Comparison of ENCODE assay signal across 27 mouse cellular contexts in the genomic region with DNA sequence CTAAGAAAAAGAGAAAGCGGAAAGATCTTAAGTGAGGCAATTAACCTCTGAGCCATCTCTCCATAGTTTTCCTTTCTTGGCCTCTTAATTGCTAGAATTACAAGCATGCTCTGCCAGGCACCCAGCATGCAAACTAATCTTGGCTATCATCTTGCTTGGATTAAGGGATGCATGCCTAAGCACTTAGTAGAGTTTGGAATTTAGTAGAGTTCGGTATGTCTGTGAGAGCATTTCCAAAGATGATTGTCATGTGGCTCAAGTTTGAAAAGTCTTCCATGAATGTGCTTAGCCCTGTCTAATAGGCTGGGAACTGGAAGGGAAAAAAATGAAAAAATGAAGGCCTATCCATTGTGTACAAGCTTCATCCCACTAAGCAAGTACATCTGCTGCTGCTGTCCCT.
DNase-seq lines count a peak whose midpoint lies in the region; ATAC-seq and TF ChIP-seq lines count a peak whose summit lies in the region.
"Had no signal": no experiment of that assay in that cellular context is flagged by ENCODE, and none has a peak within 500 bp of the region (broad histone marks: within the 10 kb centered on the region; RNA-seq: fewer than 3 reads in every experiment).

No protein-coding gene starts in this region.

- no peaks in the 10 kb centered on the region for H3K4me1 ChIP-seq in forebrain, embryonic 14.5 days (ENCODE audit: control insufficient read depth, insufficient read depth, low read length)
- H3K4me1 ChIP-seq in forebrain, embryonic 12.5 days, result peaks cover 5% of the 10 kb centered on the region; the same call in 1 of the 2 replicates
- no peaks in the 10 kb centered on the region for H3K4me1 ChIP-seq in midbrain, postnatal 0 days (ENCODE audit: insufficient read depth, low read length)
- H3K4me1 ChIP-seq in midbrain, embryonic 15.5 days, result no peaks in the 10 kb centered on the region
- H3K4me1 ChIP-seq: liver, embryonic 15.5 days; stomach, embryonic 15.5 days had no signal

- no peak for TF ChIP-seq POLR2A in brain, embryonic 14.5 days (IDR thresholded peaks at IDR 0.05; ENCODE audit: borderline replicate concordance, extremely low read depth, insufficient read depth, insufficient read length, poor library complexity, severe bottlenecking)

- no peak overlapping the region for H3K4me2 ChIP-seq in forebrain, embryonic 14.5 days (ENCODE audit: low read length)
- H3K4me2 ChIP-seq in forebrain, embryonic 12.5 days, result no peak overlapping the region
- H3K4me2 ChIP-seq in midbrain, postnatal 0 days (ENCODE audit: low read depth, low read length, poor library complexity, severe bottlenecking), result no peak overlapping the region
- H3K4me2 ChIP-seq in midbrain, embryonic 15.5 days, result no peak overlapping the region
- H3K4me2 ChIP-seq: heart, embryonic 11.5 days; hindbrain, embryonic 12.5 days; liver, embryonic 15.5 days; lung, embryonic 14.5 days; stomach, embryonic 15.5 days had no signal

- no peaks in the 10 kb centered on the region for H3K36me3 ChIP-seq in forebrain, embryonic 14.5 days (ENCODE audit: control insufficient read depth, insufficient read depth, low read length)
- H3K36me3 ChIP-seq in forebrain, embryonic 12.5 days (replicated peaks), result no peaks in the 10 kb centered on the region
- no peaks in the 10 kb centered on the region for H3K36me3 ChIP-seq in midbrain, postnatal 0 days (ENCODE audit: insufficient read depth, low read length)
- H3K36me3 ChIP-seq in midbrain, embryonic 15.5 days (replicated peaks), result no peaks in the 10 kb centered on the region
- H3K36me3 ChIP-seq: hindbrain, embryonic 12.5 days; liver, embryonic 15.5 days; stomach, embryonic 15.5 days had no signal

- no peak overlapping the region for H3K27ac ChIP-seq in forebrain, embryonic 14.5 days (ENCODE audit: low read depth, low read length)
- no peak overlapping the region for H3K27ac ChIP-seq in forebrain, embryonic 12.5 days
- no peak overlapping the region for H3K27ac ChIP-seq in midbrain, postnatal 0 days (ENCODE audit: low read depth, low read length)
- no peak overlapping the region for H3K27ac ChIP-seq in midbrain, embryonic 15.5 days
- H3K27ac ChIP-seq: hindbrain, embryonic 12.5 days; liver, embryonic 15.5 days; stomach, embryonic 15.5 days had no signal

- H3K27me3 ChIP-seq in forebrain, embryonic 14.5 days (replicated peaks; ENCODE audit: control insufficient read depth, insufficient read depth, low read length), result no peaks in the 10 kb centered on the region
- no peaks in the 10 kb centered on the region for H3K27me3 ChIP-seq in forebrain, embryonic 12.5 days
- no peaks in the 10 kb centered on the region for H3K27me3 ChIP-seq in midbrain, postnatal 0 days (ENCODE audit: insufficient read depth, low read length)
- no peaks in the 10 kb centered on the region for H3K27me3 ChIP-seq in midbrain, embryonic 15.5 days (replicated peaks)
- H3K27me3 ChIP-seq: hindbrain, embryonic 12.5 days; liver, embryonic 15.5 days; stomach, embryonic 15.5 days had no signal

- no peak overlapping the region for H3K4me3 ChIP-seq in forebrain, embryonic 14.5 days (ENCODE audit: low read depth, low read length)
- no peak overlapping the region for H3K4me3 ChIP-seq in forebrain, embryonic 12.5 days (replicated peaks)
- no peak overlapping the region for H3K4me3 ChIP-seq in midbrain, postnatal 0 days (ENCODE audit: low read depth, low read length)
- no peak overlapping the region for H3K4me3 ChIP-seq in midbrain, embryonic 15.5 days
- H3K4me3 ChIP-seq: erythroblast, embryonic 14.5 days; hindbrain, embryonic 12.5 days; liver, embryonic 15.5 days; stomach, embryonic 15.5 days had no signal

- H3K9me3 ChIP-seq in forebrain, embryonic 14.5 days (replicated peaks; ENCODE audit: control insufficient read depth, low read length), result no peaks in the 10 kb centered on the region
- no peaks in the 10 kb centered on the region for H3K9me3 ChIP-seq in forebrain, embryonic 12.5 days
- no peaks in the 10 kb centered on the region for H3K9me3 ChIP-seq in midbrain, postnatal 0 days (ENCODE audit: low read length)
- no peaks in the 10 kb centered on the region for H3K9me3 ChIP-seq in midbrain, embryonic 15.5 days
- H3K9me3 ChIP-seq: hindbrain, embryonic 12.5 days; liver, embryonic 15.5 days; stomach, embryonic 15.5 days had no signal

- DNase-seq in forebrain, embryonic 14.5 days (ENCODE audit: low spot score), result peak; percentile 6
- DNase-seq in midbrain, postnatal 0 days (ENCODE audit: low spot score), result peak; percentile 23
- DNase-seq in brain, embryonic 14.5 days (ENCODE audit: low read depth), result peak; percentile 22
- DNase-seq in skeletal muscle tissue, adult 2 months (ENCODE audit: low read depth, low spot score), result peak; percentile 2
- no peak for DNase-seq in urinary bladder, adult 2 months (ENCODE audit: low spot score)
- no peak for DNase-seq in spleen, postnatal 10 days (ENCODE audit: low spot score in 2 of 2)
- DNase-seq: adrenal gland, adult 8-10 months; cerebellum, adult 11 months; cerebellum, adult 9-10 months; gastrocnemius, postnatal 14 days; heart, adult 18-20 months; heart, postnatal 36 days; kidney, postnatal 25 days; lung, embryonic 14.5 days; lung, postnatal 14 days; midbrain, embryonic 14.5 days; right cerebral cortex, postnatal 4 days; thymus, postnatal 14 days had no signal

- TF ChIP-seq CTCF in midbrain, postnatal 0 days (IDR thresholded peaks at IDR 0.05), result no peak
- TF ChIP-seq CTCF in brain, embryonic 14.5 days (IDR thresholded peaks at IDR 0.05; ENCODE audit: borderline replicate concordance, extremely low read depth, insufficient read depth, insufficient read length), result no peak

- WGBS in forebrain, embryonic 14.5 days, result 77% methylated on average over 2 of the region's 2 CpGs
- WGBS in forebrain, embryonic 12.5 days, result 62% methylated on average over 2 of the region's 2 CpGs
- 73% methylated on average over 2 of the region's 2 CpGs for WGBS in midbrain, postnatal 0 days
- 68% methylated on average over 2 of the region's 2 CpGs for WGBS in midbrain, embryonic 15.5 days

- no peak for ATAC-seq in forebrain, embryonic 14.5 days
- no peak for ATAC-seq in forebrain, embryonic 12.5 days (ENCODE audit: low FRiP score)
- ATAC-seq in midbrain, postnatal 0 days (ENCODE audit: low FRiP score), result no peak
- ATAC-seq in midbrain, embryonic 15.5 days (replicated peaks), result no peak
- ATAC-seq: CD4-positive, CD25-positive, alpha-beta regulatory T cell, adult 4 months; intestine, postnatal 0 days had no signal

- no peak overlapping the region for H3K9ac ChIP-seq in forebrain, embryonic 14.5 days (ENCODE audit: low read length)
- H3K9ac ChIP-seq in forebrain, embryonic 12.5 days, result no peak overlapping the region
- no peak overlapping the region for H3K9ac ChIP-seq in midbrain, postnatal 0 days (replicated peaks; ENCODE audit: low read length, poor library complexity, severe bottlenecking)
- no peak overlapping the region for H3K9ac ChIP-seq in midbrain, embryonic 15.5 days
- H3K9ac ChIP-seq: hindbrain, embryonic 12.5 days; liver, embryonic 15.5 days; lung, embryonic 14.5 days; stomach, embryonic 15.5 days had no signal

Comparison
In these comparisons a context has a peak if more than half of its experiments do, and no peak if none do; other contexts are left out.
1. DNase-seq: peak in forebrain, embryonic 14.5 days (single experiment), midbrain, postnatal 0 days (single experiment), brain, embryonic 14.5 days (single experiment) and skeletal muscle tissue, adult 2 months (single experiment); none in urinary bladder, adult 2 months (single experiment) and spleen, postnatal 10 days (0 of 2).